Mouse (Mus musculus) forebrain, embryonic 14.5 days (tissue): Measurements from ENCODE around the gene Gm10681. TPM values are rescaled to one million over a fixed set of nuclear protein-coding genes. Genes with fewer than 3 reads are reported as not detected.
"Not testable (repeated sequence)": the region's sequence is repeated elsewhere in the genome, so short reads cannot be mapped to it uniquely, and the experiment has no call there.

Experiments used
- ATAC-seq: fragments of 200-750 bp; cut with Nextera tagmentation; 2 replicates; pipeline ENCODE4 v1.8.0; 2017; ENCODE audit warnings: mild to moderate bottlenecking, moderate library complexity
- DNase-seq: peaks from one replicate; pipeline ENCODE4 v3.0.0-alpha.2; 2015; ENCODE audit warnings: low spot score
- H3K27ac ChIP-seq: fragments of 300-500 bp; sonication (generic); 2 replicates; pipeline ENCODE4 v1.5.1; 2014; ENCODE audit warnings: low read depth, mild to moderate bottlenecking, control low read depth, low read length, moderate library complexity
- H3K27me3 ChIP-seq: fragments of 300-500 bp; sonication (generic); replicated peaks from 2 replicates; pipeline ENCODE4 v1.6.1; 2014; ENCODE audit warnings: low read length, control low read depth, mixed read lengths; ENCODE audit not compliant: control insufficient read depth, insufficient read depth
- H3K36me3 ChIP-seq: fragments of 300-500 bp; sonication (generic); 2 replicates; pipeline ENCODE4 v1.6.1; 2014; ENCODE audit warnings: low read length, control low read depth; ENCODE audit not compliant: control insufficient read depth, insufficient read depth
- H3K4me1 ChIP-seq: fragments of 300-500 bp; sonication (generic); 2 replicates; pipeline ENCODE4 v1.6.1; 2014; ENCODE audit warnings: antibody characterized with exemption, low read length, control low read depth; ENCODE audit not compliant: control insufficient read depth, insufficient read depth
- H3K4me2 ChIP-seq: fragments of 300-500 bp; sonication (generic); 2 replicates; pipeline ENCODE4 v1.6.1; 2014; ENCODE audit warnings: mild to moderate bottlenecking, control low read depth, low read length
- H3K4me3 ChIP-seq: fragments of 300-500 bp; sonication (generic); 2 replicates; pipeline ENCODE4 v1.5.1; 2014; ENCODE audit warnings: low read depth, low read length, control low read depth
- H3K9ac ChIP-seq: fragments of 300-500 bp; sonication (generic); 2 replicates; pipeline ENCODE4 v1.6.1; 2014; ENCODE audit warnings: mild to moderate bottlenecking, low read length, control low read depth, moderate library complexity
- H3K9me3 ChIP-seq: fragments of 300-500 bp; sonication (generic); replicated peaks from 2 replicates; pipeline ENCODE4 v1.6.1; 2016; ENCODE audit warnings: low read length, control low read depth, mixed read lengths; ENCODE audit not compliant: control insufficient read depth
- whole genome bisulfite sequencing: fragments of 180-500 bp; shearing (Covaris S2); extraction: QIAGEN DNeasy Blood & Tissue Kit; methylation state at CpG from one replicate; pipeline ENCODE4 v1.1.7; 2014; 5-methylcytosine and 5-hydroxymethylcytosine counted together
- polyA plus RNA-seq: library from polyadenylated mRNA; unstranded; fragments of >200 nt; fragmentation: Nextera tagmentation; extraction: Ambion mirVana; gene quantifications from 2 replicates; pipeline ENCODE4 v1.2.1, GENCODE M21; 2014

The Gm10681 gene
- polyA plus RNA-seq: not detected in 2 replicates

- H3K36me3 ChIP-seq: no peaks in the 10 kb centered on the region
- no peak within 1 kb of the TSS for H3K27ac ChIP-seq
- no peaks in the 10 kb centered on the region for H3K27me3 ChIP-seq
- no peak within 1 kb of the TSS for H3K4me2 ChIP-seq
- no peaks in the 10 kb centered on the region for H3K9me3 ChIP-seq
- no peak within 1 kb of the TSS for H3K9ac ChIP-seq
- H3K4me3 ChIP-seq: no peak within 1 kb of the TSS
- no peaks in the 10 kb centered on the region for H3K4me1 ChIP-seq
- ATAC-seq (no peak), DNase-seq (no peak)
Measured at GRCm38 (mm10) chr3:98588707-98589106, at the start of gene Gm10681. TSS of gene Gm10681 (minus strand) at chr3:98588807.

- Histone ChIP-seq H3K27ac (no peak overlapping the region), H3K4me1 (no peaks in the 10 kb centered on the region), H3K4me3 (no peak overlapping the region), H3K9ac (no peak overlapping the region), H3K4me2 (no peak overlapping the region), H3K36me3 (no peaks in the 10 kb centered on the region), H3K9me3 (no peaks in the 10 kb centered on the region), H3K27me3 (no peaks in the 10 kb centered on the region)
- no peak for DNase-seq
- 90% methylated on average over 1 of the region's 1 CpGs for WGBS
- no peak for ATAC-seq
Measured at GRCm38 (mm10) chr3:98635145-98635544, 46.5 kb upstream of the Gm10681 start.

GRCm38 (mm10) chr3:98630152-98630551 lies 41.5 kb upstream of the Gm10681 start, which contains the start of gene Hsd3b5:
TSS of gene Hsd3b5 (minus strand) at chr3:98630252.
- no peaks in the 10 kb centered on the region for H3K36me3 ChIP-seq
- DNase-seq (no peak), ATAC-seq (no peak)
- no peak within 1 kb of the TSS for H3K9ac ChIP-seq
- H3K9me3 ChIP-seq: no peaks in the 10 kb centered on the region
- no peak within 1 kb of the TSS for H3K4me2 ChIP-seq
- no peak within 1 kb of the TSS for H3K4me3 ChIP-seq
- H3K4me1 ChIP-seq: no peaks in the 10 kb centered on the region
- H3K27me3 ChIP-seq: no peaks in the 10 kb centered on the region
- no peak within 1 kb of the TSS for H3K27ac ChIP-seq

GRCm38 (mm10) chr3:98629633-98630032 lies 41.0 kb upstream of the Gm10681 start:
- Histone ChIP-seq H3K9me3 (no peaks in the 10 kb centered on the region), H3K9ac (no peak overlapping the region), H3K36me3 (no peaks in the 10 kb centered on the region), H3K27me3 (no peaks in the 10 kb centered on the region), H3K4me1 (no peaks in the 10 kb centered on the region), H3K4me3 (no peak overlapping the region), H3K4me2 (no peak overlapping the region), H3K27ac (no peak overlapping the region)
- 91% methylated on average over 3 of the region's 3 CpGs for WGBS
- ATAC-seq (no peak), DNase-seq (no peak)

GRCm38 (mm10) chr3:98616786-98617185 lies 28.2 kb upstream of the Gm10681 start:
- not testable (repeated sequence) for DNase-seq, H3K9me3 ChIP-seq, ATAC-seq

GRCm38 (mm10) chr3:98616244-98616643 lies 27.6 kb upstream of the Gm10681 start:
- not testable (repeated sequence) for H3K4me2 ChIP-seq, H3K36me3 ChIP-seq, ATAC-seq, H3K9ac ChIP-seq, DNase-seq, H3K27me3 ChIP-seq, H3K4me1 ChIP-seq, H3K27ac ChIP-seq, H3K9me3 ChIP-seq, H3K4me3 ChIP-seq
- WGBS: 11% methylated on average over 2 of the region's 2 CpGs

More at GRCm38 (mm10) chr3:98616786-98617185, 28.2 kb upstream of the Gm10681 start:
- H3K9ac ChIP-seq, H3K36me3 ChIP-seq, H3K4me3 ChIP-seq, H3K27ac ChIP-seq, H3K4me2 ChIP-seq, H3K27me3 ChIP-seq, H3K4me1 ChIP-seq: not testable (repeated sequence)
- WGBS: 69% methylated on average over 1 of the region's 1 CpGs

- H3K4me2 ChIP-seq, H3K9me3 ChIP-seq, H3K4me3 ChIP-seq, H3K27me3 ChIP-seq, DNase-seq, H3K27ac ChIP-seq, H3K4me1 ChIP-seq, ATAC-seq, H3K36me3 ChIP-seq, H3K9ac ChIP-seq: not testable (repeated sequence)
- 65% methylated on average over 2 of the region's 2 CpGs for WGBS
Measured at GRCm38 (mm10) chr3:98614406-98614927, 25.9 kb upstream of the Gm10681 start.

- DNase-seq (no peak), ATAC-seq (no peak)
- Histone ChIP-seq H3K4me1 (no peaks in the 10 kb centered on the region), H3K36me3 (no peaks in the 10 kb centered on the region), H3K9me3 (no peaks in the 10 kb centered on the region), H3K9ac (no peak overlapping the region), H3K4me2 (no peak overlapping the region), H3K27me3 (no peaks in the 10 kb centered on the region), H3K27ac (no peak overlapping the region), H3K4me3 (no peak overlapping the region)
Measured at GRCm38 (mm10) chr3:98613963-98614362, 25.4 kb upstream of the Gm10681 start.

GRCm38 (mm10) chr3:98613540-98613939 lies 24.9 kb upstream of the Gm10681 start:
- not testable (repeated sequence) for H3K4me3 ChIP-seq, H3K4me1 ChIP-seq, ATAC-seq, H3K36me3 ChIP-seq, DNase-seq, H3K27me3 ChIP-seq, H3K9ac ChIP-seq, H3K4me2 ChIP-seq, H3K9me3 ChIP-seq, H3K27ac ChIP-seq
